Mouse (Mus musculus): ENCODE measurements at regions not wholly inside any gene's neighbourhood (a gene's known extent, or its start where the extent isn't known, plus 50 kb on each side); places are given as distances from the start of the nearest gene placed in this dataset.

GRCm38 (mm10) chr5:101146345-101146744 is 300.8 kb downstream of the Gpat3 start:
- TF ChIP-seq POLR2A (IDR thresholded peaks at IDR 0.05; ENCODE audit: low read depth, low read length) (no peak), CTCF (IDR thresholded peaks at IDR 0.05; ENCODE audit: borderline replicate concordance, insufficient read depth, low read length) (no peak)
